Mouse (Mus musculus) megakaryocyte, embryonic 14.5 days (primary cell): ENCODE measurements around the gene Nlrx1.
"Not testable (repeated sequence)": the region's sequence is repeated elsewhere in the genome, so short reads cannot be mapped to it uniquely, and the experiment has no call there.

Experiments used
- FLI1 ChIP-seq: IDR thresholded peaks from 2 replicates; pipeline ENCODE4 v1.6.1; 2012; ENCODE audit warnings: low read length, inconsistent platforms, mixed read lengths
- GATA1 ChIP-seq: IDR thresholded peaks from 3 replicates; pipeline ENCODE4 v1.6.1; 2012; ENCODE audit warnings: mixed read lengths, low read length, inconsistent platforms, borderline replicate concordance

DNA sequence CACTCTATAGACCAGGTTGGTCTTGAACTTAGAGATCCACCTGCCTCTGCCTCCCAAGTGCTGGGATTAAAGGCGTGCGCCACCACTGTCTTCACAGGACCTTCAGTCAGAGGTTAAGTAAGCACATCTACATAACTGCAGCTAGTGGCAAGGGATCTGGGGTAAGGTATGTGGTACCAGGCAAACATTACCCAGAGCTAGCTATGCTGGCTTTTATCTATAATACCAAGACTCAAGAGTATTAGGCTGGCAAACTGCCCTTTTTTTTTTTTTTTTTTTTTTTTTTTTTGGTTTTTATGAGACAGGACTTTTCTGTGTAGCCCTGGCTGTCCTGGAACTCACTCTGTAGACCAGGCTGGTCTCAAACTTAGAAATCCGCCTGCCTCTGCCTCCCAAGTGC, 31.6 kb upstream of the Nlrx1 start:
- not testable (repeated sequence) for TF ChIP-seq GATA1, FLI1
